Mouse (Mus musculus) G1E (cell line): Measurements from ENCODE around the gene Usp34.

Source experiments
- CTCF ChIP-seq: IDR thresholded peaks from 2 replicates; pipeline ENCODE4 v1.5.1; 2012; ENCODE audit warnings: low read depth, low read length, inconsistent platforms, mixed read lengths
- GATA1 ChIP-seq: IDR thresholded peaks from 2 replicates; pipeline ENCODE4 v1.6.1; 2012; ENCODE audit warnings: borderline replicate concordance, low read length, inconsistent platforms, mixed read lengths
- GATA2 ChIP-seq: IDR thresholded peaks from 2 replicates; pipeline ENCODE4 v1.6.1; 2012; ENCODE audit warnings: low read depth, low read length, inconsistent platforms, borderline replicate concordance
- POLR2AphosphoS5 ChIP-seq: IDR thresholded peaks from 2 replicates; pipeline ENCODE4 v1.6.1; 2012; ENCODE audit warnings: low read depth, low read length, inconsistent platforms; ENCODE audit not compliant: insufficient replicate concordance
- TAL1 ChIP-seq: conservative IDR thresholded peaks from 2 replicates; pipeline ENCODE4 v1.6.1; 2012; ENCODE audit warnings: low read depth, low read length, inconsistent platforms, mixed read lengths

- TF ChIP-seq CTCF, result no peak
- TF ChIP-seq GATA2, result no peak
- no peak for TF ChIP-seq GATA1
- TF ChIP-seq TAL1, result no peak
- TF ChIP-seq POLR2AphosphoS5, result no peak
Measured at GRCm38 (mm10) chr11:23382787-23383186, 76.1 kb downstream of the Usp34 start.
